Mouse (Mus musculus) spleen, adult 2 months (tissue): Measurements from ENCODE around the gene Cep350.

Experiments used
- CTCF ChIP-seq: fragments of 200-500 bp; IDR thresholded peaks from 2 replicates; pipeline ENCODE4 v1.5.1; 2011; ENCODE audit warnings: mild to moderate bottlenecking, inconsistent platforms; ENCODE audit not compliant: insufficient read depth, insufficient read length, insufficient replicate concordance; ENCODE audit errors: extremely low read depth
- POLR2A ChIP-seq: fragments of 200-500 bp; IDR thresholded peaks from 2 replicates; pipeline ENCODE4 v1.6.1; 2011; ENCODE audit warnings: low read depth, low read length, inconsistent platforms

GRCm38 (mm10) chr1:155805607-155806006 is 167.4 kb downstream of the Cep350 start:
- TF ChIP-seq POLR2A: no peak
- no peak for TF ChIP-seq CTCF
